Mouse (Mus musculus): ENCODE results near the gene Tmem125.

Gene Tmem125

DNA sequence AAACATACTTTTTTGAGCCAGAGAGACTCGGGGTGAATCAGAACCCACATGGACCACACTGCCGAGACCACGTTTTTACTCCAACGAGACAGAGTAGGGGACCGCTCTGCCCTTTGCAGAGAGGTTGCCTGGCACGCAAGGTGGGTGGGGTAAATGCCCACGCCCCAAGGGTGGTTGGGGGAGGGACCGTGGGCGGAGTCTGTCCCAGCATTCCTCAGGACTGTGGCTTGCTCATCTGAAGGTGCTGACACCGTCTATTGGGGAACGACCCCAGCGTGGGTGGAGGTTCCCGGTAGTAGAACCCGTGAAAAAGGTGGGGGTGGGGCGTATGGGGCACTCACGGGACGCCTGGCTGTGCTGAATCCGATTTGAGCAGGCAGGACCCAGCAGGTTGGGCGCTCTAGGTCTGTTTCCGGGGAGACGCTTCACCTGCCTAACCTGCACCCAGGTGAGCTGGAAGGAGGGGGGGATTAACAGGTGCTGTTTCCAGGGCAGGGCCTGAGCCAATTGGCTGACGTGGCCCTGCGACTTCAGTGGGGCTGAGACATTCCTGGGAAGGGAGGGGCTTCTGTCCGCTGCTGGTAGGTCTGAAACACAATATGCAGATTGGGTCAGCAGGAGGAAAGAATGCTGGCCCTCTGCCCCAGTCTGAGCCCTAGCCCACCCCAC is at the start of gene Tmem125:
Gene Tmem125 (minus strand): TSS at position 453 of the 669 bp plus-strand sequence.
- DNase-seq (ENCODE audit: low read depth in 1 of 2, low spot score in 2 of 2) = no peak

DNA sequence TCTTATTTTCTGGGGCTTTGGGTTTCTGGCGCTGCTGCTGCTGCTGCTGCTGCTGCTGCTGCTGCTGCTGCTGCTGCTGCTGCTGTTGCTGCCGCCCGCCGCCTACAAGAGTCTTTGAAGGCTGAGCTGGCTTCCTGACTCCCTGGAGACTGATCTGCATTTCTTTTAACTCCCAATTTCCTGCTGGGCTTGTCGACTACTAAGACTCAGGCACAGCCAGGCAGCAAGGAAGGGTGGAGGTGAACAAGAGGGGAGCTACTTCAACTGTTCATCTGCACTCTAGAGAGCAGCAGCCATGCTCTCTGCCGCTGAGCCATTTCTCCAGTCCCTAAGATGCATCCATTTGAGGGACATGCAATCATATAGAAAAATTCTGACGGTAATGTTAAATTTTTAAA is 45.9 kb upstream of the Tmem125 start:
- no peak for DNase-seq (ENCODE audit: low read depth in 1 of 2, low spot score in 2 of 2)

DNA sequence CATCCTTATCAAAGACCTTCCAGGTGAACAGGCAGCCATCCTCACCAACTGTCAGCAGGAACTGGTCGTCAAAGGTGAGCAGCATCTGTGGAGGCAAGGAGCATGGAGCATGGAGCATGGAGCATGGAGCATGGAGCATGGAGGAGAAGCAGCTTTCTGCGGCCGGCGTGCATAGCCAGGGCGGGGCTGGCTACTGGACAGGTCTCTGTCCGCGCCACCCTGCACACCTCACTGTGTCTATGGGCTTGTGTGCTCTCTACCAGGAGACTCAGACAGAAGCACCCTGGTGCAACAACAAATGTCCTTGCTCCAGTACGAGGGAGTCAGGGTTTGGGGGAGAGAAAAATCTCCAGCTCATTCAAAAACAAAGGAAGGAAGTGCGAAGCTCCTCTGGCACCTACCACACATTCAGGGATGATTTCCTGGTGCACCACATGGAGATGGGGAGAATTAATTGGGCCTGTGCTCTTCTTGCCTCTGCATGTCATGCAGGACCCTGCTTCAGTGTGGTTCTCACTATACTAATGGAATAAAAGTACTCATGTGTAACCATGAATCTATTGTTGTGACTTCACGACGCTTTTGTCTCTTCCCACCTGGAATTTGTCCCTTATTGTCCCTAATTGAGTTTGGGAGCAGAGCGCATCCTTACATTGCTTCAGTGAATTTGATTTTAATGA is 45.3 kb upstream of the Tmem125 start:
- DNase-seq (ENCODE audit: low read depth in 1 of 2, low spot score in 2 of 2) = no peak

DNA sequence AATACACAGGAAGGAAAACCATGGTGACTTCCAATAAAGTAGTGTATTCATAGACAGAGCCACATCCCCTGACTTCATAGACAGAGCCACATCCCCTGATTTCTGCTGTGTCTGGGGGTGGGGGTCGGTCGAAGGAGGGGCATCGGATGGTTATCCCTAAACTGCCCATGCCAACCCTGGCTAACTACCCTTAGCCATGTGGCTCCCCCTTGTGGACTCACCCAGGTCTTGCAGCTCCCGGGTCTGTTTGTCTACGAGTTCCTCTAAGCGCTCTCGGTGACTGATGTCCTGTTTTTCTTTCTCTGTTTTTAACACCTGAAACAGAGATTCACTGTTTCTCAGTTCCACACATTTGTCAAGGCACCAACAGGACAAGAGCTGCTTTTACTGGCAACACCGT is 38.8 kb upstream of the Tmem125 start:
- no peak for DNase-seq (ENCODE audit: low read depth in 1 of 2, low spot score in 2 of 2)

DNA sequence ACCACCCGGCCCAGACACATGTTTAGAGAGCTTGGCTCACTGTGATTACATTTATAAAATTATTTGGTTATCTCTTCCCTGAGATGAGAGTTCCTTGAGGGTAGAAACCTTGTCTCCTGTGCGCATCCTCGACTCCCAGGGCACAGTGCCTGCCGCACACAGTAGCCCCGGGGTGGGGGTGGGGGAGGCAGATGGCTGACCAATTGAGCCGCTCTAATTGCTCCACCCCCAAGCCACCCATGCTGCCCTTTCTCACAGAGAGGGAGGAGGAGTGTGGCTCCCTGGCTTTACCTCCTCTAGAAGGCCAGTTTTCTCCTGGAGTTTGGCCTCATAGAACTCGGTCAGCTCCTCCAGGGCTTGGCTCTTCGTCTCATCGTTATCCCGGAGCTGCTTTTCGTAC is 37.7 kb upstream of the Tmem125 start:
- DNase-seq (ENCODE audit: low read depth in 1 of 2, low spot score in 2 of 2) = no peak

DNA sequence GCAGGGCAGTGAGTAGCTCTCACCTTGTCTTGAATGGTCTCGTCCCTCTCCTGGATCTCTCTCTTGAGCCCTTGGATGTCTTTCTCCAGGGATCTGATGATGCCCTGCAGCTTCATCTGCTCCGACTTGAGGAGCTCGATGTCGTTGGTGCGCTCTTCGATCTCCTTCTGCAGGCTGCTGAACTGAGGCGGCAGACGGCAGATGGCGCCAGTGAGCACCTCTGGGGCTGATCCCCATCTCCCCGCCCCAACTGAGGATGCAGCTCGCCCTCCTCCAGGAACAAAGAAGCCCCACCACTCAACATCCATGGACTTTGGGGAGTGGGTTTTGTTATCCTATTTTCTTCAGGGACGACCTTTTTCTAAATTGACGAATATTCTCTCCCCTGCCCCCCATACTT is 35.5 kb upstream of the Tmem125 start:
- no peak for DNase-seq (ENCODE audit: low read depth in 1 of 2, low spot score in 2 of 2)

DNA sequence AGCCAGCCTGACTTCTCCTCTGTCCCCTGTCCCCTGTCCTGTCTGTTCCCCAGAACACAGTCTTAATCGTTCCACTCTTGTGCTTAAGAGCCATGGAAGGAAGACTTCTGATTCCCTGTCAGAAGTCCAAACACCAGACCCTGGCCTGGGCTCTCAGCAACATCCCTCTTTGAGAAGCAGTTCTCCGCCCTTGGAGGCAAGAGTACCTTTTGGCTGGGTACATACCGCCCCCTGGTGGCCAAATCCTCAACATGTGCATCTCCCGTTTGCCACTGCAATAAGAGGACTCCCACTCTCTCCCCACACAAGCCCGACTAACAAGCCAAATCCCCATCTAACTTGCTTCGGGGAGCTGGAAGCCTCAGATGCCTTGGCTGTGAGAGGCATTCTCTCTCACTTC is 32.3 kb upstream of the Tmem125 start:
- DNase-seq (ENCODE audit: low read depth in 1 of 2, low spot score in 2 of 2) = peak in 1 of 2 experiments; percentile 27

DNA sequence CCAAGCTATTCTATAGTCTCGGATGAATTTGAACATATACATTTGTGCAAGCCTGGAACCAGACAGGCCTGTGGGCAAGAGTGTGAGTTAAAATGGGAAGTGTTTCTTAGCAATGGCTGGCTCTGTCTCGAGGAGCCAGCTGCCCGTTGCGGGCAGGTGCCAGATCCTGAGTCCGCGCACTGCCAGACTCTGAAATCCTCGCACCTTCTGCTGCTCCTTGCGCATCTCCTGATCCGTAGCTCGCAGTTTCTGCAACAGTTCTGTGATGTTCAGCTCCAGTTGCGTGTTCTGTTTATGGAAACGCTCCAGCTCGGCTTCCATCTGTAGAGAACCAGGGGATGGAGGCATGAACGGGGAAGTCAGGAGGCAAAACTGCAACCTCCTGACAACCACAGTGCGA is 27.6 kb upstream of the Tmem125 start:
- DNase-seq (ENCODE audit: low read depth in 1 of 2, low spot score in 2 of 2) = no peak

DNA sequence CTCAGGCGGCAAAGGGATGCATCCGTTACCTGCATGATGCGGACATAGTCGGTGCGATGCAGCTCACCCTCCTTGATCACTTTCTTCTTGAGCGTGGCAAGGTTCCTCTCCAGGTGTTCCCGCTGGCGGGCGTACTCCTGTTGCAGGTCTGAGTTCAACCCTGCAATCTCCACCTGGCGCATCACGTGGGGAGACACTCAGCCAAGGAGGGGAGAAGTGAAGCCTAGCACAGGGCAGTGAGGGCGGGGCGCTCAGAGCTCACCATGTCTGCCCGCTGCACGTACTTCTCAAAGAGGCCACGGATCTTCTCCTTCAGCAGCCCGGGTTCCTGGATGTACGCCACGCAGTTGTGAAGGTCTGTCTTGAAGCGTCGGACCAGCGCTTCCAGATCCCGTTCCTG is 25.5 kb upstream of the Tmem125 start:
- DNase-seq (ENCODE audit: low read depth in 1 of 2, low spot score in 2 of 2) = no peak

DNA sequence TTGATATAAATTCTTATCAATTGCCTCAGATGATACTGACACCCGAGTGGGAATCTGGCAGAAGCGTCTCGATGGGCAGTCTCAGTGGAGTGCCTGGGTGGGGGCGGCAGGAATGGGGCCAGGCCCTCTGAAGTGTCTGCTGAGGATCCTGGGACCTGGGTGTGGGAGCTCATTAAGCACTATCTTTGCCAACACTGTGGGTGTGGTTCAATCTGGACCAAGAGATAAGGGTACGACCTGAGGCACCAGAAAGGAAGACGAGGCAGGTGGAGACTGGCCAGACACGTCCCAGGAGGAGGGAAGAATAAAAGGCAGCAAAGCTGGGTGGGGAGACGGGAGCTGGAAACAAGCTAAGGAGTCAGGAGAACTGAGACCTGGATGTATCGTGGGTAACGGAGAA is 24.9 kb upstream of the Tmem125 start:
- DNase-seq (ENCODE audit: low read depth in 1 of 2, low spot score in 2 of 2) = no peak

DNA sequence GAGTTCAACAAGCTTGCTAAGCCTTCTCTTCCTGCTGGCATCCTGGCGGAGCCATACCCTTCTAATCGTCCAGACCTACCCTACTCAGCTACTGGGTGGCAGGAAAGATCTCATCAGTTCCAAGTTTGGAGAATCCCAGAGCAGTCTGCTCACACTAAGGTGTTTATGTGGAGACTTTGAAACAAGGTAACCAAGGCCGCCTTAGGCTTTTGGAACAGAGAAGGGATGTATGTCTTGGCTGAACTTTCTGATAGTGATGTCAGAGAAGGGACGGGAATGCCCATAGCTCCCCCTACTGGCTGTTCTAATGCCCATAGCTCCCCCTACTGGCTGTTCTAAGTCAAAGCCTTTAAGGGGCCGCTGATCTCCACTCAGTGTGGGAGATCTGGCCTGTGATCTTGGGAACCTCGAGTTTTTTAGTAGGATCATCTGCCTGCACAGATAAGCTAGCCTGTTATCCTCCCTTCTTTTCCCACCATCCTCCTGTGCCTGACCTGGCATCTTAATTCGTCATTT is 22.4 kb upstream of the Tmem125 start:
- no peak for DNase-seq (ENCODE audit: low read depth in 1 of 2, low spot score in 2 of 2)

DNA sequence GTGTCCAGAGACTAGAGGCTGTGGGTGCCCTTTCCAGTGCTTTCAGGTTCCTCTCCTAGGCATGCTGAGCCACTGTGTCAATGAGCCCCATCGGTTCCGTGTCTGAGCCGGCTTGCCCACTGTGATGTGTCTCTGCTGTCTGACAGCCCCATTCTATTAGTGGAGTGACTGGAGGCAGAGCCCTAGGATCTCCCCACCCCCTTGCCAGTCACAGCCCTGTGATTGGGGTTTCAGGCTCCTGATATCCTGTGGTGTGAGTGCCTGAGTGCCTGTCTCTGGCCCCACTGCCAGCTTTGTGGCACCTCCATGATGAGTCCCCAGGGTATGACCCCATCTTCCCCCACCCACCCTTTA is 21.1 kb upstream of the Tmem125 start:
- DNase-seq (ENCODE audit: low read depth in 1 of 2, low spot score in 2 of 2) = no peak

DNA sequence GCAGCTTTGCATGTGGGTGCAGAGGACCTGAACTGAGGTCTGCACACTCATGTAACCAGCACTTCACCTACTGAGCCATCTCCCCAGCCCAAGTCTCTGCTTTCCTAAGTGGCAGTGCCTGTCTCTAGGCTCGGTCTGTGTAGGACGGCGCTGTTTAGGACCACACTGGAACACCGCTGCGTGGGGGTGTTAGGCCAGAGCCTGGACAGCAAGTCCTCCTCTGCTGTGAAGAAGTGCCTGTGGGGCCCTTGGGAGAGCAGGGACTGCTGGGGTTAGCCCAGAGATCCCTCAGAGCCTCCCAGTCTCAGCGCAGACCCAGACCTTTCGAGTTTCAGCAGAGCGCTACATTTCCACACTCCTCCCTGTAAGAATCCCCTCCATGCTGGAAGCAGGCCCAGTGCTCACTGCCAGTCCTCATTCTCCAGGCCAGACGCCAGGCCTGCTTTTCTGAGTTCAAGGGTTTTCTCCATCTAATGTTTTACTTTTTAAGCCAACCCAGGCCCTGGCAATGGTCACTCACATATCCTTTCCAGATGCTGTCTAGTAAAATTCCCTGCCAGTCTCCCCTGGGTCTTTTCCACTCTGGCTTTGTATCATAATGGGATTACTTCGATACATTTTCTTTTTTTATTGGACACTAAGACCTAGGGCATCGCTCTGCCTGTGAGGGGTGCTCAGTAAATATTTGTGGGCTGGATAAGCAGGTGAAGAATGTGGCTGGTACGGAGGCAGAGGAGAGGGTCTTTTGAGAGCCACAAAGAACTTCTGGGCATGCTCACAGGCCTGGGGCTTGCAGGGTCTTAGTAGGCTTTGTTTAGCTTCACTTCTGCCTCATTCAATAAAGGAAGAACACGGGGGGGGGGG is 20.4 kb upstream of the Tmem125 start:
- no peak for DNase-seq (ENCODE audit: low read depth in 1 of 2, low spot score in 2 of 2)

DNA sequence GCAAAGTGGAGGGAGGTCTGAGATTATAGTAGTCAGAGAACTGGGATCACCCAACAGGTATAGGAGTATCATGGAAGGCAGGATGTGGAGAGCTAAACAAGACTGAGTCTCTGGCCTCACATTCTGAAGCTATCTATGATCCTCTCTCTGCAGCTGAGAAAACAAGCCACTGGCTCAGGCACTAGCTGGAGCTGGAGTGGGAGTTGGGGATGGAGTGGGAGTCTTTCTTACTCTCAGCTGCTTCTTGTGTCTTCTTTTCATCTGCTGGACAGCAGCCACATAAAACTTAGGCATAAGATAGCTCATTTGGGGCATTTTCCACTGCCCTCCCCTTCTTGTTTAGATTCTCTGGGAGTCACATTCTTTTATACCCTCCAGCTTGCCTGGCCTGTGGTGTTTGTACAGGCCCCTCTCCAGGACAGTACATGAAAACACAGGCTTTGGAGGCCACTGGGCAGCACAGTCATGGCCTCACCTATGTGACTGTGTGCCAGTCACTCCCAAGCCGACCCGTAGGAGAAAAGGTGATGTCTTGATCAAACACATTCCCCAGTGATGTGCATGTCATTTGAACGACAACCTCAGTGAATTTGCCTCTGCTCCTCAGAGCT is 9.3 kb upstream of the Tmem125 start:
- no peak for DNase-seq (ENCODE audit: low read depth in 1 of 2, low spot score in 2 of 2)

DNA sequence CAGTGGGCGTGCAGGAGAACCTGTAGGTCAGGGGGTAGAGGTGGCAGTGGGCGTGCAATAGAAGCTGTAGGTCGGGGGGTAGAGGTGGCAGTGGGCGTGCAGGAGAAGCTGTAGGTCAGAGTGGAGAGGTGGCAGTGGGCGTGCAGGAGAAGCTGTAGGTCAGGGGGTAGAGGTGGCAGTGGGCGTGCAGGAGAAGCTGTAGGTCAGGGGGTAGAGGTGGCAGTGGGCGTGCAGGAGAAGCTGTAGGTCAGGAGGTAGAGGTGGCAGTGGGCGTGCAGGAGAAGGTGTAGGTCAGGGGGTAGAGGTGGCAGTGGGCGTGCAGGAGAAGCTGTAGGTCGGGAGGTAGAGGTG is 4.3 kb upstream of the Tmem125 start:
- peak in 1 of 2 experiments; percentile 5 for DNase-seq (ENCODE audit: low read depth in 1 of 2, low spot score in 2 of 2)

DNA sequence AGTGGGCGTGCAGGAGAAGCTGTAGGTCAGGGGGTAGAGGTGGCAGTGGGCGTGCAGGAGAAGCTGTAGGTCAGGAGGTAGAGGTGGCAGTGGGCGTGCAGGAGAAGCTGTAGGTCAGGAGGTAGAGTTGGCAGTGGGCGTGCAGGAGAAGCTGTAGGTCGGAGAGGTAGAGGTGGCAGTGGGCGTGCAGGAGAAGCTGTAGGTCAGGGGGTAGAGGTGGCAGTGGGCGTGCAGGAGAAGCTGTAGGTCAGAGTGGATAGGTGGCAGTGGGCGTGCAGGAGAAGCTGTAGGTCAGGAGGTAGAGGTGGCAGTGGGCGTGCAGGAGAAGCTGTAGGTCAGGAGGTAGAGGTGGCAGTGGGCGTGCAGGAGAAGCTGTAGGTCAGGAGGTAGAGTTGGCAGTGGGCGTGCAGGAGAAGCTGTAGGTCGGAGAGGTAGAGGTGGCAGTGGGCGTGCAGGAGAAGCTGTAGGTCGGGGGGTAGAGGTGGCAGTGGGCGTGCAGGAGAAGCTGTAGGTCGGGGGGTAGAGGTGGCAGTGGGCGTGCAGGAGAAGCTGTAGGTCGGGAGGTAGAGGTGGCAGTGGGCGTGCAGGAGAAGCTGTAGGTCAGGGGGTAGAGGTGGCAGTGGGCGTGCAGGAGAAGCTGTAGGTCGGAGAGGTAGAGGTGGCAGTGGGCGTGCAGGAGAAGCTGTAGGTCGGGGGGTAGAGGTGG is 3.7 kb upstream of the Tmem125 start:
- peak; percentile 35 to 64 for DNase-seq (ENCODE audit: low read depth in 1 of 2, low spot score in 2 of 2)

DNA sequence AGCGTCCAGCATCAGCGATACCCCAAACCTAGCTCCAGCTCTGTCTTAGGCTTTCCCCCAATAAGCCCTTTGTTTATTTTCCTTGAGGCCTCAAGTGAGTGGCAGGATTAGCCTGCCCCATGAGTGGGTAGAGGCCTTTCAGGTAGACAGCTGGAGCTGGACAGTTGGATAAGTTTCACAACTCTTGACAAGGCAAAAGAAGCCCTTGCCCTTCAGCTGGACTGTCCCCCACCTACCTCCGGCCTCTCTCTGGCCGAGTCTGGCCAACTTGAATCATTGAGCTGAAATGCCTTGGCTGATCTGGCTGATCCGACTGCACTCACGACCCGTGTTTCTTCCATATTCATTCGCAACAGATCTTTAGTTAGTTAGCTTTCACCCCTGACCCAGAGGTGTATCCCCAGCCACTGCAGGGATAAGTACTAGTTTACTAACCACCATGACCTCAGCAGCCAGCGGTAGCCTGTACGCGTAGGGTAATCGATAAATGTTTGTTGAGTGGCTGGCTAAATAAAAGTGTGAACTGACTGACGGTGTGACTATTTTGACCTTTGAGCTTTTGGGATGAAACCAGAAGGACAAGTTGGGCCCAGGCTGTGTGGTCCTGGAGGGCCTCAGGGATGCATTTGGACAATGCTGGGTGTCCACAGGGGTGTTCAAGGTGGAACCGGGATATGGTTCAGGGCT is 740 bp upstream of the Tmem125 start:
- DNase-seq (ENCODE audit: low read depth in 1 of 2, low spot score in 2 of 2) = no peak

DNA sequence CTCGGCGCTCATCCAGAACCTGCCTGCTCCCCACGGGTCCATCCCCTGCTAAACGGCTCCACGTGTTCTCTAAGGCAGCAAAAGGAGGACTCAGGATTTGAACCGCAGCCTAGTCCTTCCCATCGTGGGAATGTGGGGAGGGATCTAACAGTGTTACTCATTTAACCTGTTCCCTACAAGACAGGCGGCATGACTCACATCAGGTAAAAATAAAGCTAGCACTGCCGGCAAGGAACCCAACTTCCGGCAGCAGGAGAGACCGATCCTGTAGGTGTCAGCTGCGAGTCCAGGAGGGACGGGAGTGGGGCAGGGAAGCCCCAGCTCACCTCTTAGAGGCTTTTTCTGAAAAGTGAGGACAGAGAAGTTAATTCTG is 700 bp downstream of the Tmem125 start:
- no peak for DNase-seq (ENCODE audit: low read depth in 1 of 2, low spot score in 2 of 2)

DNA sequence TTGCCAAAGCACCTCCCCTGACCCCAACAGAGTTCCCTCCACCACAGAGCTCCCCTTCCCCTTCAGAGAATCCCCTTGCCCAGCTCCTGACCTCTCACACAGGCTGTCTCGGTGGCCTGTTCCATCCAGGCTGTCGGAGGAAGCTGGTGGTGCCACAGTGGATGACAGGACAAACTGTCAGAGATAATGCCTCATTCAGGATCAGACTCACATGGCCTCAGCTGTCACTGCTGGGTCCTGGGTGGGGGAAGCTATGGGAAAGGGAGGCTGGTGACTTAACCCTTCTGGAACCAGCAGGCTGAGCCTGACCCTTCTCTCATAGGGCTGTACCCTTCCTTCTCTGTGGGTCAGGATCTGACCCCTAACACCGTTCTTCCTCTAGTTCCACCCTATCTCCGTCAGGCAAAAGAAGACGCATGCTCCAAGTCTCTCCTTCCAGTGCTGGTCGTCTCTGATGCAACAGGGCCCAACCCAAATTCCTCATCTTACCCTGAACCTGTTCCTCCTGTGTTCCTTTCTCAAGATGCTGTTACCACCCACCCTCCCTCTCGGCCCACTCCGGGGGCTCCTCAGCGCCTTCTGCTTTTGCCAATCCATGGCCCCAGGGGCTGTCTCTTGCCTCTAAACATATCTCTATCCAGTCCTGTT is 1.2 kb downstream of the Tmem125 start:
- no peak for DNase-seq (ENCODE audit: low read depth in 1 of 2, low spot score in 2 of 2)

DNA sequence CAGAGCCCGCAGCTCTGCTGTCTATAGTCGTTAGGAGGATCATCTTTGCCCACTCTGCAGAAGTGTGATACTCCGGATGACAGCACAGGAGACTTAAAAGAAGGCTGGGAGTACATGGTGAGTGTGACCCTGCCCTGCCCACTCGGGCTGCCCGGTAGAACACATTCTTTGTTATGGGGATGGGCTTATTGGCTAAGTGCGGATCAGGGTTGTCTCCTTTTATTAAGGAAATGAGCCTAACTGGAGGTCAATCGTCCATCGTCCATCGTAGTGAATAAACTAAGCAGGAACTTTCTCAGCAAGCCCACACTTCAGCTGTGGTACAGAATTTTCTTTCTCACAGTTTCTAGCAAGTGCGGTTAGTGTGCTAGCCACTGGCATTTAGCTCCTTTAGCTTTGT is 3.9 kb downstream of the Tmem125 start:
- no peak for DNase-seq (ENCODE audit: low read depth in 1 of 2, low spot score in 2 of 2)
